Mouse (Mus musculus) T-helper 2 cell (primary cell): Measurements from ENCODE around the gene Zfp110.
"Not testable (repeated sequence)": the region's sequence is repeated elsewhere in the genome, so short reads cannot be mapped to it uniquely, and the experiment has no call there.

ENCODE experiments used
- in situ Hi-C: fragments of 300-600 bp; cut with MboI, MseI; formaldehyde crosslinking; loops from one replicate; pipeline ENCODE4 v1.15.1; 2025; ENCODE audit warnings: high pct_unique_total_duplicates

Gene Zfp110

DNA sequence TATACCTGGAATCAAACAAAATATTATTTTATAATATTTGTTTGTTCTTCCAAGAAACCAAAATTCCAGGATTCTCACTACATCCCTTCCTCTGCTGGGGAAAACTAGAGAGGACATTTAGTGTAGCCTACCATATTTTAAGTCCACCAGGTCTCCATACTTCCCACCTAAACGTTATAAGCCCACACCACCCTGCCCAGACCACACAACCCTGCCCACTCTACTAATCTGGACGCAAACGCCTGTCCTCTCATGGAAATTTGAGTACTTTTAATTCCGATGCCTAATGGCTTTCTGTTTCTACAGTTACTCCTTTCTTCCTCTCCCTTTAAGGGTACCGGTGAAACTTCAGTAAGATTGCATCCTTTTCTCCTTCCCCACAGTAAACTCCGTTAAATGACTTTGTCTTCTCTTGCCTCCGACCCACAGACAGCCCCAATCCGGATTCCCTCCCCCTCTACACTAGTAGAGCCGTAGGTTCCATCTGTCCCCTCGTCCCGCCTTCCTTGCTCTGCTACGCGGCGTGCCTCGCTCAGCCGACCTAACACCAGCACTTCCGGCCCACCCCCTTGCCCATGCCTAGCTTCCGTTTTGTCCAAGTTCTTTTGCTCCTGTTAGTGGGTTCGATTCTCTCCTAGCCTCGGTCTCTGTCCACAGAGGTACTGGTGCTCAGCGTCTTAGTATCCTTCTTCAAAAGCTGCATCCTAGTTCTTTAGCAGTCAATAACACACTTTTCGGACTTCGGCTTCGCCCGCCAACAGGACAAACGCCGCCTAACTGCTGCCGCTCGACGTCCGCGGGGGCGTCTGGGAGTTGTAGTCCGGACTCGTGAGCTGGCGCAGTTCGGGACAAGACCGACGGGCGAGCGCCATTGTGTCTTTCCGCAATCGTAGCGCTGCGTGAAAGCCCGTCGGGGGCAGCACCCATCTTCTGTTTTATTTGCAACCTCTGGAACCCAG, at the start of gene Zfp110:
Gene Zfp110, plus strand, starts transcription at position 600 of the 959 bp plus-strand sequence.
- in situ Hi-C loops, result no loop called here

DNA sequence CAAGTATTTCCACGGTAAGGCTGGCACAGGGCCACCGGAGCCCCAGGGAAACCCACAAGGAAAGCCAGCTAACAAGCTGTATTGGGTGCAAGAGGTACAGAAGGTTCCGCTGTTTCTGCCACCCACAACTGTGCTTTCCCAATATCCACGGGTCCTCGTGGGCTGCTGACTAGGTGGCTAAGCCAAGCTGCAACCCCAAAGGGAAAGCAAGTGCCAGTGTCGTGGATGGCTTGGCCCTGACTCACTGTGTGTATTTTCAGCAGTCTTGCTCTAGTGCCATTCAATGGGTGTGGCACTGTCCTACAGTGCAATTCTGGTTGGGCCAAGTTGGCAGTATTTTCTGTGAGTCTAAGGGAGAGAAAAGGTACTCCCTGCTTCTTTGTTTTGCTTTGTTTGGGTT, 47.2 kb upstream of the Zfp110 start:
- in situ Hi-C loops, result no loop called here

DNA sequence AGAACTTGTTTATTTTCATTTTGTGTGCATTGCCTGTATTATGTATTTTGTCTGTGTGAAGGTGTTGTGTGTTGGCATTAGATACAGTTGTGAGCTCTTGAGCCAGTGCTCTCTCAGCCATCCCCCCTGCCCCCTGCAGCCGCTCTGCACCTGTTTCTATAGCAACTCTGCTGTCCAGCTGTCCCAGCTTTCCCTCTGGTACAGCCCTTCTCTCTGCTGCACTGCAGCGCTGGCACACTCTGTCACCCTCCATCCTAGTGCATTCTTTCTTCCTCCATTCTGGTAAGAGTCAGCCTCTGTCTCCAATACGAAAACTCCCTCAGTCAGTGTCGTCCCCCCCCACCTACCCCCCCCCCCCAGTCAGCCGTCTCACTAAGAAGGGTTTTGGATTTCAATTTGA, 46.5 kb upstream of the Zfp110 start:
- in situ Hi-C loops, result no loop called here

DNA sequence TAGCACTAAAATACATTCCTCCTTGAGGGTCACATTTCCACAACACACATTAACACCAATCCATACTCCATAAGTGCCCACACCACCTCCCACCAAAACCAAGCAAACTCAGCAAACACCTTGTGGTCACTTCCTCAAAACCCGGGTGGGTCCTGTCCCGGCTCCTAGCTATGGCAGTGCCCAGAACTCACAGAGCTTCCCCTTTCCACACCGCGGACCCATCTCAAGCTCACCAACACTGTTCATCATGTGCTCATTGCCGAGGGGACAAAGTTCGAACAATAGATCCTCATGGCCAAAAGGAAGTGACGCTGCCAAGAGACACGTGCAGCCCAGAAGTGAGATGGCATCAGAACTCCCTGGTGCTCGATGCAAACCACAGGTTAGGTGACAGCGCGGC, 41.9 kb upstream of the Zfp110 start:
- in situ Hi-C loops, result not testable (repeated sequence)

DNA sequence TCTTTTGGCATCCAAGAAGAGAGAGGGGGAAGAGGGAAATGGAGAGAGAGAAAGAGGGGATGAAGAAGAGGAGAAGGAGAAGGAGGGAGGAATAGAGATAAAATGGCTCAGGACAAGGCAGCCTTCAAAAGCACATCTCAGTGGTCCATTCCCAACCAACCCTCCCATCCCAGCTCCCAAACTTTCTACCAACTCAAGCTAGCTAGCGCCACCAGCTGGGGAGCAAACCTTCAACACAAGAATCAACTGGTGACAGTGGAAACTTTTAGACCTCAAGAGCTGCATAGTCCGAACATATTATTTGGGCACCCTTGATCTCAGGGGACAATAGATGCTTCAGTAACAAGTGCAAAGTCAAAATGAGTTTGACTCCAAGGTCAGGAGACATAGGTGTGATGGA, 36.6 kb upstream of the Zfp110 start:
- in situ Hi-C loops, result no loop called here

DNA sequence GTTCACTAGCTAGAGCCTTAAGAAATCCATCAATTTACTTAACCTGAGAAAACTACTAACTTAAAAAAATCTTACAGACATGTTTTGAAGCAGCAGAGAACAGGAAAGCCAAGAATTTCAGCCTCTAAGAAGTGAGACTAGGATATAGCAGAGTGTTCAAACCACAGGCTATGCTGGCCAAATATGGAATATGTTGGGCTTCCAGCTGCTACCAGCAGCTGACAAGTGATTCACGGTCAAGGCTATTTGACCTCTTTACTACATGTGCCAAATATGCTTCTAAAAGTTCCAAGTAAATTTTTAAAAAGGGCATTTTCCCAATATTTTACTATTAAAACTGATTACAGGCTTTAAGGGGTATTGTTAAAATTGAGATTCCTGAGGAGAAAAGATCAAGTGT, 35.0 kb upstream of the Zfp110 start:
- in situ Hi-C loops, result no loop called here

DNA sequence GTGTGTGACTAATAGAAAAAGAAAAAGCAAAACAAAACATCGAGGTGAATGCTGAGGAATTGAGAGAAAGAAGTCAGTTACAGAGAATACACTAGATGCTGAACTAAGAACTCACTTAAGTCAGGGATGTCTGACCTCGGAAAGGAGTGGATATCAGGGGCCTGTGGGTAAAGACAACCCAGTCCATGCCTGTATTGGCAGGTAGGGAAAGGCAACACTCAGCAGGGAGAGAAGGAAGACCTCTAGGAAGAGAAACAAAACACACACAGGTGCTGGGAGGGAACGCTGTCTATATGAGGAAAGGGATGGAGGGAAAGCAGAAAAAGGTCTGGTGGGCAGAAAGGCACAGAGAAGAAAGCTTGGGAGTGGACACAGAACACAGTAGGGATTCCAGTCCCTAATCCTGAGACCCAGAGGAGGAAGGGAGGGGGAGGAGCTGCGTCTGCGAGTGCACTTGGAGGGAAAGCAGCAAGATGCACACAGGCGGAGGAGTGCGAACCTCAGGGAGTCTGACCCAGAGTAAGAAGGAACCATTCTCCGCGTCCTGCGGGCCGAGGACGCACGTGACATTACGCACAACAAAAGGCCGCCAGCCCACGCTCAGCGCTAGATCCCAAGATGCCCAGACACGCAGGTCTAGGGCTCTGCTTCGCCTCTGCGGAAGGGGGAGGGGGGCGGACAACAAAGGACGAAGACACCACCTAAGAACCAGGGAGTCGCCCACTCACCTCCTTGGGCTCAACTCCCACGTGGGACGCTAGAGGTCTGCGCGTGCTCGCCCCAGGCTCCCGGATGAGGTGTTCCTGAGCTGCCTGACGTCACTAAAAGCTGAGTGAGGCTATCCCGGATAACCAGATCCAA, 31.5 kb upstream of the Zfp110 start, which contains the start of gene Zscan18:
Gene Zscan18, minus strand, starts transcription at position 770 of the 861 bp plus-strand sequence.
- in situ Hi-C loops, result no loop called here

DNA sequence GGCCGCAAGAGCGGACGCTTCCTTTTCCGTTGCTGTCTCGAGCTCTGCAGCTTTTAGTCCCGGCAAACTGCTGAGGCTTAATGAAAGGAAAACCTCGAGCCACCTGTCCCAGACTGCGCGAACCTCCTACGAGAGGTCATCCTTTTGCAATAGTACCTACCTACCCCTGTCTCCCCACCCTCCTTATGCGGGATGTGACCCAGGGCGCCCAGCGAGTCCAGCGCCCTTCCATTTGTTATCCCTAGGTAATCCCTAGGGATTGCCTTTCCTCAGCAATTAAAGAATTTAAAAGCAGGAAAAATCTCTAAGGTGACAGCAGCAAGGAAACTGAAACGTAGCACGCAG, 30.9 kb upstream of the Zfp110 start:
- in situ Hi-C loops, result no loop called here

DNA sequence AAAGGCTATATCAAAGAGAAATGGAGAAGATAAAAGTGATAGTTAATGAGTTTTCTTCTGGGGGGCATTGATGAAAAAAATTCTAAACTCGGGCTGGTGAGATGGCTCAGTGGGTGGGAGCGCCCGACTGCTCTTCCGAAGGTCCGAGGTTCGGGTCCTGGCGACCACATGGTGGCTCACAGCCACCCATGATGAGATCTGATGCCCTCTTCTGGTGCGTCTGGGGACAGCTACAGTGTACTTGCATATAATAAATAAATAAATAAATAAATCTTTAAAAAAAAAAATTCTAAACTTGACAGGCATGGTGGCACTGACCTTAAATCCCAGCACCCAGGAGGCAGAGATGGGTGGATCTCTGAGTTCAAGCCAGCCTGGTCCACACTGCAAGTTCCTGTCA, 19.0 kb upstream of the Zfp110 start:
- in situ Hi-C loops, result no loop called here

DNA sequence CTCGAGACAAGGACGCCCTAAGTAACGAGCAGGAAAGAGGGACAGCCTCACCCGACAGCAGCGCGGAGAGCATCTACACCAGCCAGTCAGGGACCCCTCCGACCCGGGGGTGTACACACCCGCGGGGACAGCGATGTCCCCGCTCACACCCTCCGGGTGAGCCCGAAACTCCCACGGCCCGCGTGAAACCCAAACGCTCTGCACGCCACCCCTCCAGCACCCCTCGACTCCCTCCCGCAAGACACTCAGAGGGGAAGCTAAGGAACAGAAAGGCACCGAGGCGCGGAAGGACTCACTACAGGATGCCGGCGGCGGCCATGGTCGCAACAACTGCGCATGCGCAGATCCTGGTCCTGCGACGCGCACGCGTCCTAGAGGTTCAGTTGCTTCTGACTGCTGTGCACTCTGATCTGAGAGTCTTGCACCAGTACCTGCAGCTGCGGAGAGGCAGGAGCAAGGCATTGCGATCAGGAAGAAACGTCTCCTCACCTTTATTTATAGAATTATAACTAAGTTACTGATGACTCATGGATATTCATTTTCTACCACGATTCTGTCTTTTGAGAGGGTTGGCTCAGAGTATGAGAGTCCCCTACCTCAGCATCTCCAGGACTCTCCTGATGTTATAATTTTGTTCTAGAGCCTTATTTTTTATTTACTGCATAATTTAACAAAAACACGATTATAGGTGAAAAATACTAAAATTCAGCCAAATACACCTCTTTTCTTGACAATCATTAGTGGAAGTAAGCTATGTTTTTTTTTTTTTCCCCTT, 15.9 kb upstream of the Zfp110 start, which contains the start of gene Zfp329:
Gene Zfp329, minus strand, starts transcription at position 338 of the 775 bp plus-strand sequence.
- in situ Hi-C loops, result no loop called here

DNA sequence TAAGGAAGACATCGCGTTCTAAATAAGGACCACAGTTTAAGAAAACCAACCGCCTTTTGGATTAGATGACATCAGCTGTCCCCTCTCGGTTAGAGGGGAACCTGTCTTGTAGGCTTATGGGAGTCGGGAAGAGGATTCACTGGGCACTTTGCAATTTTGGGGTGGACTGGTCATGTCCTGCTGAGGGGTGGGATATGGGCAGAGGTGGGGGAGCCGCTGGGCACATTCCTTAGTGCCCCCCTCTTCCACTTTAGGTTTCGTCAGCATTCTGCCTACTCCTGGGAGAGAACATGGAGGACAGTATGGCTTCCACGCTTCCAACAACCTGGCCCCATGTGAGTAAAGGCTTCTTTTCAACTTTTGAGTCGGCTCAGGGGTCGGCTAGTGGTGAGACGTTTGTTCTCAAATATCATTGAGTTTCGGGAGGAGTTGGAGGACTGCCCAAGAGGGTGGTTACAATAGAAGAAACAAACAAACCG, 671 bp downstream of the Zfp110 start:
- in situ Hi-C loops, result no loop called here

DNA sequence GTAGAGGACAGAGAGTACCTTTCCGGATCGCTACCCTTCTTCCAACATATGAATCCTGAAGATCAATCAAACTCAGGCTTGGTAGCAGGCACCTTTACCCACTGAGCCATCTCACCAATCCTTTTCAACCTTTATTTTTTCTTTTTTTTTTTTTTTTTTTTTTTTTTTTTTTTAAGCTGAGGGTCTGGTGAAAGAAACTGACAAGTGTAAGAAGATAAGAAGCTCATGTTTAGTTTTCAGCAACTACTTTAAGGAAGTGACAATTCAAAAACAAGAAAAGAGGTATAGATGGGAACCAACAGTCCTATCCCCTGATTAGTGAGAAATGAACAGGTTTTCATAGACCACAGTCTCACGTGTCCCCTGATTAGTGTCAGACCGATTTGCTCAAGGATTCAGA, 1.2 kb downstream of the Zfp110 start:
- in situ Hi-C loops, result no loop called here

DNA sequence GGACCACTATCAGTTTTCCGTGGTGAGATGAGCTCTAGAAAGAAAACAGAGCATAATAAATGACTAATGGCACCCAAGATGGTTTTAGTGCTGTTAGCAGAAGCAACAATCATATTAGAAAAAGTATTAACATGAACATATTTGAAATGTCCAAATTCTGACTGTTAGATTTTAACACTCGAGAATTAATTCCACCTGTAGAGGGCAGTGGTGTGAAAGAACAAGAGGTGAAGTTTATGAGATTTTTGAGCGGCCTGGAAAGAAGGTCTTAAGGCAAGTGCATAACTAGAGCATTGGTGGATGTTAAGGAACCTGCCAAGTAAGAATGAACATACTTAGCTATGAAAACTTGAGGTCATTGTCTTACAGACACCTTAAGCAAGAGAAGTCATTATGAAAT, 39.7 kb downstream of the Zfp110 start:
- in situ Hi-C loops, result no loop called here

DNA sequence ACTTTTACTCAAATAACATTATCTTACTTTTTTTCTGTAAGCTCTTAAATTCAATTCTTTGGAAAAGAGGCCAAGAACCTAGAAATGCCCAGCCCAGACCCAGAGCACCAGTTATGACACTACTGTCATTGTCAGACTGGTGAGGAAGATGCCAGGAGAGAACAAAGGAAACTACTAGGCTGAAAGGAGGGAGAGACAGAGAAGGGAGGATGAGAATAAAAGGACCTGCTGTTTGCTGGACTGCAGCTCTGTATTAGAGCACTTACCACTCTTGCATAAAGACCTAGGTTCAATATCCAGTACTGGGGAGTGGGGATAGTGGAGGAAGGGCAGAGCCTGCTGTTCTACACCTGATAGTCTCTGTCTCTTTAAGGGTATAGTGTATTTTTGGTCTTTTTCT, 45.5 kb downstream of the Zfp110 start:
- in situ Hi-C loops, result loop anchor here (10.0 to 25.0 kb wide), 2 partner anchors 393 to 395 kb away; partner anchors contain the start of genes Lig1, Zfp606 and Zswim9

DNA sequence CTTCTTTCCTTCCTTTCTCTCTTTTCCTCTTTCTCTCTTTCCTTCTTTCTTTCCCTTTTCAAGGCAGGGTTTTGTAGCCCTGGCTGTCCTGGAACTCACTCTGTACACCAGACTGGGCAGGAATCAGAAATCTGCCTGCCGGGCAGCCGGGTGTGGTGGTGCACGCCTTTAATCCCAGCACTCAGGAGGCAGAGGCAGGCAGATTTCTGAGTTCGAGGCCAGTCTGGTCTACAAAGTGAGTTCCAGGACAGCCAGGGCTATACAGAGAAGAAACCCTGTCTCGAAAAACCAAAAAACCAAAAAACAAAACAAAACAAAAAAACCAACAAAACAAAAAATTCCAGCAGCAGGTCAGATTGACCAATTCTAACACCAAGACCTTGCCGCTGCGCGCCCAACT, 45.9 kb downstream of the Zfp110 start:
- in situ Hi-C loops, result loop anchor here (10.0 to 25.0 kb wide), 2 partner anchors 393 to 394 kb away; partner anchors contain the start of genes Lig1, Zfp606 and Zswim9

DNA sequence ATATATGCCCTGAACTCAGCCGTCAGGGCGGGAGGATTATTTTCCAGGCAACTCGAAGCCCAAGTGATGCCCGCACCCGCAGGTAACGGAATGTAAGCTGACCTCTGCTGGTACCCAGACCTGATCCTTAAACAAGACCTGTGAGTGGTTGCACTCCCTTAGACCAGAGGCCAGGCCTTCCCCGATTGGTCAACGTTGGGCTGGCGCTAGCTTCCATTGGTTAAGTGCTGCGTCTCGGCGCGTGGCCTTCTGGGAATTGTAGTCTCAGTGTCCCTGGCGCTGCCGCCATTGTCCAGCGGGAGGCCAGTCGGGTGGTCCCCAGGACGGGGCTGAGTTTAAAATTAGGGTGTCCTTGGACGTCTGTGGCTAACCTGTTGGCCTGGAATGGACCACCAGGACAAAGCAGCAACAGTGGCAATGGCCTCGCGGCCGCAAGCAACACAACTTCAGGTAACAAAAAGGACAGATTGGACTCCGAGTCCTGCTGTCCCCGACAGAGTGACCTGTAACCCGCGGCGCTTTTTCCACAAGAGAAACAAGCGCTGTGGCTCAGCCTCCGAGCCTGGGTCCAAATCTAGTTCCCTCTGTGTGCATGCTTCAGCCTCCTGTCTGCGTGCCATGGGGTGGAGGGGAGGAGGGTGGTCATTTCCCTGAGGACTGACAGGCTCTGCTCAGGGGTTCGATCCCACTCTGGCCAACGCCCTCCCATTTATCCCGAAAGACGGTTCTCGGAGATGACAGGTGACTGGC, 46.5 kb downstream of the Zfp110 start, which contains the start of gene Zfp128:
Gene Zfp128, plus strand, starts transcription at position 267 of the 750 bp plus-strand sequence.
- in situ Hi-C loops, result loop anchor here (10.0 to 25.0 kb wide), 2 partner anchors 394 kb away; partner anchors contain the start of genes Lig1, Zfp606 and Zswim9

DNA sequence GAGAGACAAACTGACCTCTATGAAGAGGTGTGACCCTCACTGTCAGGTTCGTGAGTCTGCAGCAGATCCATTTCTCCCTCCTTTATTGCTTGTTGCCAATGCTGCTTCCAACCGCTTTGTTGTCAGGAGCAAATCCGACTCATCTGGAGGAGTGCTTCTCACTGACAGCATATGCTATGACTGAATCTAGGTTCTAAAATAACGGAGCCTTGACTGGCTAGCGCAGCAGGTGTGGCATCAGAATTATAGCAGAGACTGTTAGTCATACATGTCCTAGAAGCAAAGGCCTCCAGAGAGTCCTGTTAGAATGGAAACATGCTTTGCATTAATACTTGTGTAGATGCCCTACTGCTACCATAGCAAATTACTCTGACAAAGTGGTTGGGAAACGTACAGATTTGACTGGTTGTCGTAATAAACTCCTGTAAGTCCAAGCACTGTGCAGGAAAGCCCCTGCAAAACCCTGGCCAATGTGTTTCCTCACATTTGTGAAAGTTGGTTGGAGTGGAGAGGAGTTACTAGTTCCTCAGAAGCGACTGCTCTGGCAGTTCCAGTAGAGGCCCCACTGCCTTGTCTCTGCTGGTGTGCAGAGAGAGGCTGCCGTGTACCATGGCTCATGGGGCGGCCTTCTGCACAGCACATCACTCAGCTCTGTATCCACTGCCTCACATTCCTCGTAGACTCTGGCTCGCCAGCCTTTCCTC, 52.2 kb downstream of the Zfp110 start:
- in situ Hi-C loops, result loop anchor here (10.0 to 25.0 kb wide), 2 partner anchors 388 to 399 kb away; partner anchors contain the start of genes Lig1, Zfp606 and Zswim9

DNA sequence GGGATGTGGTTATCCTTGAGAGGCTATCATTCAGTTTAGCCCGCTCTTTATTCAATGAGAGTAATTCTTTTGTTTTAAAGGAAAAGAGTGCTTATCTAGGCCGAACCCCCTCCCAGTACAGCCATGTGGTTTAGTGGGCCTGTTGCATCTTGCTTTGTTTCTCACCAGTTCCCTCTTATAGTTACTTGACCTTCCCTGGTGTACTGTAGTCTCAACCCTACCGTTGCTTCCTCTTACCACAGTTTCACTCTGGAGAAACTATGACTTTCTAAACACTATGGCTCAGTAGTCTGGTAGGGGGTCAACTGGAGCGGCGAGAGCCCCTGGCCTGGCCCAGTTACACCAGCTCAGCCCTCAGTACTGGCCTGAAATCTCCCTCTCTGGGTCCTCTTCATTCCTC, 53.0 kb downstream of the Zfp110 start:
- in situ Hi-C loops, result loop anchor here (10.0 to 25.0 kb wide), 2 partner anchors 387 to 400 kb away; partner anchors contain the start of genes Lig1, Zfp606 and Zswim9

DNA sequence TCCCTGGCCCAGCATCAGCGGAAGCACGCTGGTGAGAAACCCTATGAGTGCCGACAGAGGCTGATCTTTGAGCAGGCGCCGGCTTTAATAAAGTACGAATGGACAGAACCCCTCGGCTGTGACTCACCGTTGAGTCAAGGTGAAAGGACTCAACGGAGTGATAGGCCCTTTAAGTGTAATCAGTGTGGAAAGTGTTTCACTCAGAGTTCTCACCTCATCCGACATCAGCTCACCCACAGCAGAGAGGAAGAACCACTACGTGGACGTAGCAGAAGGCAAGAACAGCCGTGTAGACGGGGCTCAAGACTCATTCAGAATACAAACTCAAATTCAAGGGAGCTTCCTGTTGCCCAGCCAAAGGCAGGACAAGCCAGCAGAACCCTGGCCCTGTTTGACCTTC, 56.4 kb downstream of the Zfp110 start:
- in situ Hi-C loops, result loop anchor here (25.0 kb wide), 1 partner anchor 404 kb away; the partner anchor contains the start of gene Zfp606
